Mouse (Mus musculus) heart, embryonic 14.5 days (tissue): ENCODE results near the gene Chst12. TPM values are rescaled to one million over a fixed set of nuclear protein-coding genes. Genes with fewer than 3 reads are reported as not detected.
"Not testable (repeated sequence)": the region's sequence is repeated elsewhere in the genome, so short reads cannot be mapped to it uniquely, and the experiment has no call there.

Experiments
- ATAC-seq: fragments of 200-750 bp; cut with Nextera tagmentation; 2 replicates; pipeline ENCODE4 v1.8.0; 2017; ENCODE audit warnings: low read depth, moderate TSS enrichment; ENCODE audit not compliant: insufficient number of reproducible peaks, insufficient read depth, low FRiP score
- H3K27ac ChIP-seq, 2 experiments: fragments of 200-500 bp in 1 of 2; fragments of 300-500 bp in 1 of 2; sonication (generic) in 1 of 2; replicated peaks in 1 of 2; 2 replicates each; pipeline ENCODE4 v1.5.1; 2012 to 2014; ENCODE audit warnings: low read depth in 2 of 2, low read length in 2 of 2, control low read depth in 1 of 2, mild to moderate bottlenecking in 1 of 2, mixed read lengths in 1 of 2; ENCODE audit not compliant: control insufficient read depth in 1 of 2, insufficient read depth in 1 of 2
- H3K27me3 ChIP-seq: fragments of 300-500 bp; sonication (generic); 2 replicates; pipeline ENCODE4 v1.6.1; 2014; ENCODE audit warnings: mild to moderate bottlenecking, low read length, control low read depth; ENCODE audit not compliant: control insufficient read depth, insufficient read depth
- H3K36me3 ChIP-seq: fragments of 300-500 bp; sonication (generic); 2 replicates; pipeline ENCODE4 v1.6.1; 2014; ENCODE audit warnings: mild to moderate bottlenecking, control low read depth, low read length, mixed read lengths; ENCODE audit not compliant: control insufficient read depth, insufficient read depth
- H3K4me1 ChIP-seq, 2 experiments: fragments of 200-500 bp in 1 of 2; fragments of 300-500 bp in 1 of 2; sonication (generic) in 1 of 2; 2 replicates each; pipeline ENCODE4 v1.6.1; 2012 to 2014; ENCODE audit warnings: low read length in 2 of 2, control low read depth in 1 of 2, mixed read lengths in 1 of 2; ENCODE audit not compliant: control insufficient read depth in 2 of 2, insufficient read depth in 2 of 2
- H3K4me2 ChIP-seq: fragments of 300-500 bp; sonication (generic); 2 replicates; pipeline ENCODE4 v1.6.1; 2014; ENCODE audit warnings: mild to moderate bottlenecking, low read length
- H3K4me3 ChIP-seq, 2 experiments: fragments of 200-500 bp in 1 of 2; fragments of 300-500 bp in 1 of 2; sonication (generic) in 1 of 2; 2 replicates each; pipeline ENCODE4 v1.5.1; 2012 to 2014; ENCODE audit warnings: low read length in 2 of 2, mild to moderate bottlenecking in 2 of 2, control low read depth in 1 of 2, low read depth in 1 of 2, moderate library complexity in 1 of 2; ENCODE audit not compliant: control insufficient read depth in 1 of 2, insufficient read depth in 1 of 2
- H3K9ac ChIP-seq: fragments of 300-500 bp; sonication (generic); 2 replicates; pipeline ENCODE4 v1.6.1; 2014; ENCODE audit warnings: mild to moderate bottlenecking, low read length
- H3K9me3 ChIP-seq: fragments of 300-500 bp; sonication (generic); 2 replicates; pipeline ENCODE4 v1.6.1; 2016; ENCODE audit warnings: low read length, control low read depth; ENCODE audit not compliant: control insufficient read depth
- WGBS: fragments of 180-500 bp; shearing (Covaris S2); extraction: QIAGEN DNeasy Blood & Tissue Kit; methylation state at CpG from one replicate; pipeline ENCODE4 v1.1.7; 2014; 5-methylcytosine and 5-hydroxymethylcytosine counted together
- polyA plus RNA-seq: library from polyadenylated mRNA; unstranded; fragments of >200 nt; fragmentation: Nextera tagmentation; extraction: Ambion mirVana; gene quantifications from 2 replicates; pipeline ENCODE4 v1.2.1, GENCODE M21; 2014

Chst12 gene
- polyA plus RNA-seq, 1 experiment from 2014 or later: 11.0 TPM

GRCm38 (mm10) chr5:140492684-140493233 is 12.6 kb upstream of the Chst12 start:
- H3K9me3 ChIP-seq: no peaks in the 10 kb centered on the region
- H3K36me3 ChIP-seq: no peaks in the 10 kb centered on the region
- no peak overlapping the region for H3K27ac ChIP-seq
- H3K27me3 ChIP-seq: no peaks in the 10 kb centered on the region
- WGBS: 20% methylated on average over 11 of the region's 11 CpGs
- no peak overlapping the region for H3K4me2 ChIP-seq
- no peak overlapping the region for H3K4me3 ChIP-seq
- ATAC-seq: no peak
- H3K9ac ChIP-seq: no peak overlapping the region
- H3K4me1 ChIP-seq: no peaks in the 10 kb centered on the region

- no peaks in the 10 kb centered on the region for H3K9me3 ChIP-seq
- no peaks in the 10 kb centered on the region for H3K36me3 ChIP-seq
- no peak for ATAC-seq
- H3K4me2 ChIP-seq: no peak overlapping the region
- no peak overlapping the region for H3K27ac ChIP-seq
- WGBS: 68% methylated on average over 6 of the region's 6 CpGs
- H3K4me1 ChIP-seq: peaks cover 6 to 8% of the 10 kb centered on the region in 2 experiments; a peak in 3 of 4 replicates
- no peak overlapping the region for H3K9ac ChIP-seq
- no peak overlapping the region for H3K4me3 ChIP-seq
- H3K27me3 ChIP-seq: no peaks in the 10 kb centered on the region
Measured at GRCm38 (mm10) chr5:140498176-140498575, 7.2 kb upstream of the Chst12 start.

- Histone ChIP-seq H3K27ac (no peak overlapping the region), H3K36me3 (no peaks in the 10 kb centered on the region), H3K27me3 (no peaks in the 10 kb centered on the region), H3K4me3 (no peak overlapping the region), H3K9ac (no peak overlapping the region), H3K4me2 (no peak overlapping the region), H3K9me3 (no peaks in the 10 kb centered on the region), H3K4me1 (peaks cover 15 to 16% of the 10 kb centered on the region in 2 experiments; a peak in 3 of 4 replicates)
- WGBS: 75% methylated on average over 6 of the region's 6 CpGs
- no peak for ATAC-seq
Measured at GRCm38 (mm10) chr5:140500736-140501135, 4.6 kb upstream of the Chst12 start.

GRCm38 (mm10) chr5:140501982-140502836 is 3.1 kb upstream of the Chst12 start:
- Histone ChIP-seq H3K9ac (peak overlapping the region; percentile 65), H3K27ac (peak overlapping the region in 1 of 2 experiments; percentile 28; a peak in 1 of 4 replicates), H3K9me3 (no peaks in the 10 kb centered on the region), H3K36me3 (no peaks in the 10 kb centered on the region), H3K27me3 (no peaks in the 10 kb centered on the region), H3K4me2 (peak overlapping the region; percentile 61), H3K4me1 (peaks cover 18 to 24% of the 10 kb centered on the region in 2 experiments; a peak in 3 of 4 replicates), H3K4me3 (peak overlapping the region; percentile 4 to 16; a peak in 3 of 4 replicates)
- WGBS: 22% methylated on average over 14 of the region's 14 CpGs
- no peak for ATAC-seq

GRCm38 (mm10) chr5:140502925-140503324 is 2.4 kb upstream of the Chst12 start:
- ATAC-seq, H3K36me3 ChIP-seq, H3K27me3 ChIP-seq, H3K9me3 ChIP-seq: not testable (repeated sequence)
- Histone ChIP-seq H3K4me2 (peak overlapping the region; percentile 61), H3K9ac (peak overlapping the region; percentile 65), H3K4me3 (peak overlapping the region; percentile 4 to 16; a peak in 3 of 4 replicates), H3K27ac (peak overlapping the region in 1 of 2 experiments; percentile 28; a peak in 1 of 4 replicates), H3K4me1 (peaks cover 20 to 24% of the 10 kb centered on the region in 2 experiments; a peak in 3 of 4 replicates)
- WGBS: 3% methylated on average over 12 of the region's 12 CpGs

- H3K36me3 ChIP-seq: no peaks in the 10 kb centered on the region
- H3K27ac ChIP-seq: peak overlapping the region in 1 of 2 experiments; percentile 45; a peak in 1 of 4 replicates
- peak overlapping the region; percentile 75 for H3K9ac ChIP-seq
- H3K4me1 ChIP-seq: peaks cover 28 to 47% of the 10 kb centered on the region in 2 experiments; a peak in 3 of 4 replicates
- H3K4me2 ChIP-seq: peak overlapping the region; percentile 85
- no peaks in the 10 kb centered on the region for H3K27me3 ChIP-seq
- no peaks in the 10 kb centered on the region for H3K9me3 ChIP-seq
- 36% methylated on average over 22 of the region's 22 CpGs for WGBS
- H3K4me3 ChIP-seq: peak overlapping the region; percentile 47 to 56
- ATAC-seq: no peak
Measured at GRCm38 (mm10) chr5:140506096-140506794, 895 bp downstream of the Chst12 start.

- Histone ChIP-seq H3K4me3 (no peak overlapping the region), H3K36me3 (no peaks in the 10 kb centered on the region), H3K4me1 (peaks cover 24 to 42% of the 10 kb centered on the region in 2 experiments; a peak in 3 of 4 replicates), H3K9me3 (no peaks in the 10 kb centered on the region), H3K27ac (no peak overlapping the region), H3K4me2 (no peak overlapping the region), H3K27me3 (no peaks in the 10 kb centered on the region), H3K9ac (no peak overlapping the region)
- ATAC-seq: no peak
- WGBS: 83% methylated on average over 14 of the region's 14 CpGs
Measured at GRCm38 (mm10) chr5:140507466-140508208, 2.3 kb downstream of the Chst12 start.
